Mouse (Mus musculus): ENCODE measurements around the gene Pmfbp1. TPM values are rescaled to one million over a fixed set of nuclear protein-coding genes. Genes with fewer than 3 reads are reported as not detected.

The Pmfbp1 gene
- polyA plus RNA-seq, 1 experiment from 2014 or later = 0.17 TPM

GRCm38 (mm10) chr8:109584830-109585229 lies 91.0 kb downstream of the Pmfbp1 start:
- WGBS = 83% methylated on average over 3 of the region's 3 CpGs
- H3K9me3 ChIP-seq (replicated peaks; ENCODE audit: control insufficient read depth, low read length) = no peaks in the 10 kb centered on the region
- no peak overlapping the region for H3K9ac ChIP-seq (replicated peaks; ENCODE audit: low read length)
- no peak overlapping the region for H3K4me3 ChIP-seq (ENCODE audit: low read depth, low read length)
- H3K27ac ChIP-seq (replicated peaks; ENCODE audit: low read depth, low read length) = no peak overlapping the region
- H3K4me2 ChIP-seq (ENCODE audit: low read depth, low read length) = no peak overlapping the region
- ATAC-seq (replicated peaks; ENCODE audit: insufficient number of reproducible peaks, low FRiP score, low TSS enrichment, low read depth) (no peak), DNase-seq (ENCODE audit: low spot score) (no peak)
- no peaks in the 10 kb centered on the region for H3K4me1 ChIP-seq (ENCODE audit: control insufficient read depth, insufficient read depth, low read length)
- no peaks in the 10 kb centered on the region for H3K36me3 ChIP-seq (replicated peaks; ENCODE audit: control insufficient read depth, insufficient read depth, low read depth, low read length)
- no peaks in the 10 kb centered on the region for H3K27me3 ChIP-seq (ENCODE audit: control insufficient read depth, insufficient read depth, low read length)

- H3K9ac ChIP-seq (replicated peaks; ENCODE audit: low read length) = no peak overlapping the region
- H3K36me3 ChIP-seq (replicated peaks; ENCODE audit: control insufficient read depth, insufficient read depth, low read depth, low read length) = no peaks in the 10 kb centered on the region
- no peak overlapping the region for H3K4me3 ChIP-seq (ENCODE audit: low read depth, low read length)
- ATAC-seq (replicated peaks; ENCODE audit: insufficient number of reproducible peaks, low FRiP score, low TSS enrichment, low read depth) (no peak), DNase-seq (ENCODE audit: low spot score) (no peak)
- no peak overlapping the region for H3K4me2 ChIP-seq (ENCODE audit: low read depth, low read length)
- no peaks in the 10 kb centered on the region for H3K4me1 ChIP-seq (ENCODE audit: control insufficient read depth, insufficient read depth, low read length)
- no peaks in the 10 kb centered on the region for H3K27me3 ChIP-seq (ENCODE audit: control insufficient read depth, insufficient read depth, low read length)
- H3K27ac ChIP-seq (replicated peaks; ENCODE audit: low read depth, low read length) = no peak overlapping the region
- H3K9me3 ChIP-seq (replicated peaks; ENCODE audit: control insufficient read depth, low read length) = no peaks in the 10 kb centered on the region
Measured at GRCm38 (mm10) chr8:109585652-109586051, 91.8 kb downstream of the Pmfbp1 start.

- DNase-seq (ENCODE audit: low spot score) (no peak), ATAC-seq (replicated peaks; ENCODE audit: insufficient number of reproducible peaks, low FRiP score, low TSS enrichment, low read depth) (no peak)
- 79% methylated on average over 7 of the region's 7 CpGs for WGBS
- Histone ChIP-seq H3K4me2 (ENCODE audit: low read depth, low read length) (no peak overlapping the region), H3K27me3 (ENCODE audit: control insufficient read depth, insufficient read depth, low read length) (no peaks in the 10 kb centered on the region), H3K4me3 (ENCODE audit: low read depth, low read length) (no peak overlapping the region), H3K4me1 (ENCODE audit: control insufficient read depth, insufficient read depth, low read length) (no peaks in the 10 kb centered on the region), H3K36me3 (replicated peaks; ENCODE audit: control insufficient read depth, insufficient read depth, low read depth, low read length) (no peaks in the 10 kb centered on the region), H3K9ac (replicated peaks; ENCODE audit: low read length) (no peak overlapping the region), H3K9me3 (replicated peaks; ENCODE audit: control insufficient read depth, low read length) (no peaks in the 10 kb centered on the region), H3K27ac (replicated peaks; ENCODE audit: low read depth, low read length) (no peak overlapping the region)
Measured at GRCm38 (mm10) chr8:109586972-109587504, 93.2 kb downstream of the Pmfbp1 start.

GRCm38 (mm10) chr8:109590901-109591300 lies 97.1 kb downstream of the Pmfbp1 start:
- Histone ChIP-seq H3K27me3 (ENCODE audit: control insufficient read depth, insufficient read depth, low read length) (no peaks in the 10 kb centered on the region), H3K4me3 (ENCODE audit: low read depth, low read length) (no peak overlapping the region), H3K4me2 (ENCODE audit: low read depth, low read length) (no peak overlapping the region), H3K36me3 (replicated peaks; ENCODE audit: control insufficient read depth, insufficient read depth, low read depth, low read length) (no peaks in the 10 kb centered on the region), H3K4me1 (ENCODE audit: control insufficient read depth, insufficient read depth, low read length) (no peaks in the 10 kb centered on the region), H3K9me3 (replicated peaks; ENCODE audit: control insufficient read depth, low read length) (no peaks in the 10 kb centered on the region), H3K9ac (replicated peaks; ENCODE audit: low read length) (no peak overlapping the region), H3K27ac (replicated peaks; ENCODE audit: low read depth, low read length) (no peak overlapping the region)
- 85% methylated on average over 9 of the region's 9 CpGs for WGBS
- no peak for DNase-seq (ENCODE audit: low spot score)
- no peak for ATAC-seq (replicated peaks; ENCODE audit: insufficient number of reproducible peaks, low FRiP score, low TSS enrichment, low read depth)

GRCm38 (mm10) chr8:109591367-109591766 lies 97.5 kb downstream of the Pmfbp1 start:
- Histone ChIP-seq H3K4me2 (ENCODE audit: low read depth, low read length) (no peak overlapping the region), H3K9ac (replicated peaks; ENCODE audit: low read length) (no peak overlapping the region), H3K4me3 (ENCODE audit: low read depth, low read length) (no peak overlapping the region), H3K36me3 (replicated peaks; ENCODE audit: control insufficient read depth, insufficient read depth, low read depth, low read length) (no peaks in the 10 kb centered on the region), H3K27me3 (ENCODE audit: control insufficient read depth, insufficient read depth, low read length) (no peaks in the 10 kb centered on the region), H3K27ac (replicated peaks; ENCODE audit: low read depth, low read length) (no peak overlapping the region), H3K9me3 (replicated peaks; ENCODE audit: control insufficient read depth, low read length) (no peaks in the 10 kb centered on the region), H3K4me1 (ENCODE audit: control insufficient read depth, insufficient read depth, low read length) (no peaks in the 10 kb centered on the region)
- DNase-seq (ENCODE audit: low spot score) (no peak), ATAC-seq (replicated peaks; ENCODE audit: insufficient number of reproducible peaks, low FRiP score, low TSS enrichment, low read depth) (no peak)
- 88% methylated on average over 3 of the region's 3 CpGs for WGBS

GRCm38 (mm10) chr8:109592164-109592563 lies 98.3 kb downstream of the Pmfbp1 start:
- H3K9me3 ChIP-seq (replicated peaks; ENCODE audit: control insufficient read depth, low read length) = no peaks in the 10 kb centered on the region
- no peak overlapping the region for H3K9ac ChIP-seq (replicated peaks; ENCODE audit: low read length)
- H3K4me2 ChIP-seq (ENCODE audit: low read depth, low read length) = no peak overlapping the region
- WGBS = 90% methylated on average over 5 of the region's 5 CpGs
- no peaks in the 10 kb centered on the region for H3K36me3 ChIP-seq (replicated peaks; ENCODE audit: control insufficient read depth, insufficient read depth, low read depth, low read length)
- H3K4me3 ChIP-seq (ENCODE audit: low read depth, low read length) = no peak overlapping the region
- H3K4me1 ChIP-seq (ENCODE audit: control insufficient read depth, insufficient read depth, low read length) = no peaks in the 10 kb centered on the region
- no peak for DNase-seq (ENCODE audit: low spot score)
- ATAC-seq (replicated peaks; ENCODE audit: insufficient number of reproducible peaks, low FRiP score, low TSS enrichment, low read depth) = no peak
- H3K27me3 ChIP-seq (ENCODE audit: control insufficient read depth, insufficient read depth, low read length) = no peaks in the 10 kb centered on the region
- no peak overlapping the region for H3K27ac ChIP-seq (replicated peaks; ENCODE audit: low read depth, low read length)

Other genes with a start within 250 kb of the Pmfbp1 start
- gene Dhx38, start 71.8 kb downstream of the Pmfbp1 start, polyA plus RNA-seq (2014; fragmentation: Nextera tagmentation; extraction: Ambion mirVana) = 19.6 and 20.4 TPM in 2 replicates
- 28.2 and 28.9 TPM in 2 replicates for gene Txnl4b, start 71.9 kb downstream of the Pmfbp1 start, polyA plus RNA-seq (2014; fragmentation: Nextera tagmentation; extraction: Ambion mirVana)
- gene Hp, start 85.1 kb downstream of the Pmfbp1 start, polyA plus RNA-seq (2014; fragmentation: Nextera tagmentation; extraction: Ambion mirVana) = 0.88 and 0.97 TPM in 2 replicates
- 41.5 and 44.6 TPM in 2 replicates for gene Dhodh, start 114.6 kb downstream of the Pmfbp1 start, polyA plus RNA-seq (2014; fragmentation: Nextera tagmentation; extraction: Ambion mirVana)
- 0.13 and 0.18 TPM in 2 replicates for gene Pkd1l3, start 120.5 kb downstream of the Pmfbp1 start, polyA plus RNA-seq (2014; fragmentation: Nextera tagmentation; extraction: Ambion mirVana)
- 180 and 186 TPM in 2 replicates for gene Ist1, start 199.2 kb downstream of the Pmfbp1 start, polyA plus RNA-seq (2014; fragmentation: Nextera tagmentation; extraction: Ambion mirVana)
- 46.3 and 47.1 TPM in 2 replicates for gene Zfp821, start 211.5 kb downstream of the Pmfbp1 start, polyA plus RNA-seq (2014; fragmentation: Nextera tagmentation; extraction: Ambion mirVana)
- 6.0 and 6.5 TPM in 2 replicates for gene Atxn1l, start 243.7 kb downstream of the Pmfbp1 start, polyA plus RNA-seq (2014; fragmentation: Nextera tagmentation; extraction: Ambion mirVana)